Mouse (Mus musculus): ENCODE results near the gene Cdk5.

Gene Cdk5

GRCm38 (mm10) chr5:24374216-24374615 is 49.1 kb downstream of the Cdk5 start:
- DNase-seq (ENCODE audit: low read depth), result peak; percentile 96

- DNase-seq (ENCODE audit: low read depth), result no peak
Observed at GRCm38 (mm10) chr5:24373807-24374206, 49.5 kb downstream of the Cdk5 start.

GRCm38 (mm10) chr5:24369767-24370166 is 53.6 kb downstream of the Cdk5 start:
- DNase-seq (ENCODE audit: low read depth), result no peak

Measured in NIH3T3 (cell line).